Mouse (Mus musculus): ENCODE measurements around the gene Eps8l3. TPM values are rescaled to one million over a fixed set of nuclear protein-coding genes. Genes with fewer than 3 reads are reported as not detected.
A peak's percentile ranks its signal among the peaks of the same experiment; 100 is the strongest.

Eps8l3 gene
- polyA plus RNA-seq, 1 experiment from 2014 or later, result 29.2 TPM

DNA sequence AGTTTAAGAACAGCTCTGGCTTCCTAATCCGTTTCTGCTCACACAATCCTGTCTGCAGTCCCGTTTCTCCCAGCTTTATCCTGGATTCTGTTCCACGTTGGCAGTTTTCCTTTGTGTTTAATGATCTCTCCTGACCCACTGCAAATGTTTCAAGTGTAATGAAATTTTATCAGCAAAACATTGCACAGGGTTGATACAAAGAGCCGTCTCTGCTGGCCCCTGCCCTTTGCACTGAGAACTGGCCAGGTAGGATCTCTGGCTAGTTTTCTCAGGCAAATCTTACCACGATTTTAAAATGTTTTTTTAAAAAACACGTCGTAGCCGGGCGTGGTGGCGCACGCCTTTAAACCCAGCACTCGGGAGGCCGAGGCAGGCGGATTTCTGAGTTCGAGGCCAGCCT, 39.6 kb downstream of the Eps8l3 start:
- H3K27me3 ChIP-seq (ENCODE audit: control insufficient read depth, insufficient read depth, low read length), result no peaks in the 10 kb centered on the region
- 65% methylated on average over 15 of the region's 15 CpGs for WGBS
- no peak for ATAC-seq (ENCODE audit: low FRiP score, low TSS enrichment)
- TF ChIP-seq CTCF (IDR thresholded peaks at IDR 0.05; ENCODE audit: low read depth) (no peak), EP300 (optimal IDR thresholded peaks at IDR 0.05) (no peak)
- no peak for DNase-seq (ENCODE audit: low spot score)
- no peak overlapping the region for H3K4me2 ChIP-seq (replicated peaks; ENCODE audit: low read depth)
- H3K4me1 ChIP-seq (replicated peaks; ENCODE audit: control insufficient read depth, insufficient read depth), result no peaks in the 10 kb centered on the region
- H3K36me3 ChIP-seq (ENCODE audit: control insufficient read depth, insufficient read depth, low read length), result no peaks in the 10 kb centered on the region
- H3K9ac ChIP-seq (ENCODE audit: low read length), result no peak overlapping the region
- 0 out of 2 replicates have a peak overlapping the region, but pooled peaks have one; percentile 40 for H3K27ac ChIP-seq (replicated peaks)
- no peak overlapping the region for H3K4me3 ChIP-seq (ENCODE audit: low read depth, low read length)
- no peaks in the 10 kb centered on the region for H3K9me3 ChIP-seq (ENCODE audit: control insufficient read depth, low read length)

DNA sequence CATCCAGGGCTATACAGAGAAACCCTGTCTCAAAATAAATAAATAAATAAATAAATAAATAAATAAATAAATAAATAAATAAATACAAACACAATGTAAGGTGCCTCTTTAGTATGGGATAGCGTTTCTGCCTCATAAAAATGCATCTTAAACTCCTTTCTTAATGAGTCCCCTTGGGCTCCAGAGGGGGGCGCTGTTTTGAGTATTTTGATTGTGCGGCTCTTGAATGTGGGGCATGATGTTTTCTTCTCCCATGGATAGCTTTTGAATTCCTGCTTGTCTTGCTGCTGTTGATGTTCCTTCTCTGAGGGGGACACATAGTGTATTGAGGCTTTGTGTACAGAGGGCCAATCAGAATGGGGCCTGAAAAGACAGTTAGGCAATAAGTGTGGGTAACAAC, 40.1 kb downstream of the Eps8l3 start:
- no peaks in the 10 kb centered on the region for H3K4me1 ChIP-seq (replicated peaks; ENCODE audit: control insufficient read depth, insufficient read depth)
- H3K4me3 ChIP-seq (ENCODE audit: low read depth, low read length), result no peak overlapping the region
- no peaks in the 10 kb centered on the region for H3K27me3 ChIP-seq (ENCODE audit: control insufficient read depth, insufficient read depth, low read length)
- ATAC-seq (ENCODE audit: low FRiP score, low TSS enrichment) (no peak), DNase-seq (ENCODE audit: low spot score) (no peak)
- no peak overlapping the region for H3K9ac ChIP-seq (ENCODE audit: low read length)
- WGBS, result 79% methylated on average over 3 of the region's 3 CpGs
- no peak overlapping the region for H3K4me2 ChIP-seq (replicated peaks; ENCODE audit: low read depth)
- TF ChIP-seq CTCF (IDR thresholded peaks at IDR 0.05; ENCODE audit: low read depth), result peak; percentile 55
- TF ChIP-seq EP300 (optimal IDR thresholded peaks at IDR 0.05), result no peak
- no peaks in the 10 kb centered on the region for H3K9me3 ChIP-seq (ENCODE audit: control insufficient read depth, low read length)
- H3K36me3 ChIP-seq (ENCODE audit: control insufficient read depth, insufficient read depth, low read length), result no peaks in the 10 kb centered on the region
- H3K27ac ChIP-seq (replicated peaks), result no peak overlapping the region

DNA sequence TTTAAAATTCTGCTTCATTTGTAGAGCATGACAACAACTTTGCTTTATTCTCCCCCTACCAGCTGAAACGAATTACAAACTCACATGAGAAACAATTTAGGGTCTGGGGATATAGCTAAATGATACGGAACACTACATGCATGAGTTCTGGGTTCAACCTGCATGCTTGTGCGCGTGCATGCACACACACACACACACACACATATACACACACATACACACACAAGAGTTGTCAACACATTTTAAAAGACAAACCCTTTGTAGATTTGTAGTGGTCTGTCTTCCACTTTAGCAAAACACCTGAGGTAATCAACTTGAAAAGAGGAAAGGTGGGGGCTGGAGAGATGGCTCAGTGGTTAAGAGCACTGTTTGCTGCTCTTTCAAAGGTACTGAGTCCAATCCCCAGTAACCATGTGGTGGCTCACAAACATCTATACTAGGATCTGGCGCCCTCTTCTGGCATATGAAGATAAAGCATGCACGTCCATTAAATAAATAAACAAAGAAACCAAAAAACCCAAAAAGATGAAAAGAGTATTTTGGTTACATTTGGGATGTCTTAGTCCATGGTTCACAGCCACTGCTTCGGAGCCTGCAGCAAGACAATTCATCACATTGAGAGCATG, 40.9 kb downstream of the Eps8l3 start:
- Histone ChIP-seq H3K9me3 (ENCODE audit: control insufficient read depth, low read length) (no peaks in the 10 kb centered on the region), H3K9ac (ENCODE audit: low read length) (no peak overlapping the region), H3K4me3 (ENCODE audit: low read depth, low read length) (no peak overlapping the region), H3K27me3 (ENCODE audit: control insufficient read depth, insufficient read depth, low read length) (no peaks in the 10 kb centered on the region), H3K4me1 (replicated peaks; ENCODE audit: control insufficient read depth, insufficient read depth) (no peaks in the 10 kb centered on the region), H3K4me2 (replicated peaks; ENCODE audit: low read depth) (no peak overlapping the region), H3K36me3 (ENCODE audit: control insufficient read depth, insufficient read depth, low read length) (no peaks in the 10 kb centered on the region), H3K27ac (replicated peaks) (no peak overlapping the region)
- peak; percentile 59 for DNase-seq (ENCODE audit: low spot score)
- no peak for TF ChIP-seq EP300 (optimal IDR thresholded peaks at IDR 0.05)
- peak; percentile 91 for TF ChIP-seq CTCF (IDR thresholded peaks at IDR 0.05; ENCODE audit: low read depth)
- 54% methylated on average over 7 of the region's 7 CpGs for WGBS
- peak; percentile 61 for ATAC-seq (ENCODE audit: low FRiP score, low TSS enrichment)

DNA sequence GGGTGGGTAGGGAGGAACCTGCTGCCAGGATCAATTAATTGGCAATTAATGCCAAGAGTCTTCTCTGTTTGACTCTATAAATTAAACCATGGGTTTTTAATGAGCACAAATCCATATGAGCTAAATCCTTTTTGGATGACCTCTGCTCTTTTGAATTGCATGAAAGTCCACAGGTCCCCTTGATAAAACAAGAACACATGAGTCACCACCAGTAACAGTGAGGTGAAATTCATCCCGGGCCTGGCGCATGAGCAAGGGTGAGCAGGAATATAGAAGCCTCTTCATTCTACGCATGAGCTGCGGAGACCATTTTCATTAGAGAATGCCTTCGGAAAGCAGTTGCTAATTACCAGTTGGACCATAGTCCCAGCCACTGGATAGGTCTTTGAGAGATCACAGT, 43.3 kb downstream of the Eps8l3 start:
- H3K4me1 ChIP-seq (replicated peaks; ENCODE audit: control insufficient read depth, insufficient read depth), result no peaks in the 10 kb centered on the region
- H3K36me3 ChIP-seq (ENCODE audit: control insufficient read depth, insufficient read depth, low read length), result no peaks in the 10 kb centered on the region
- H3K9me3 ChIP-seq (ENCODE audit: control insufficient read depth, low read length), result no peaks in the 10 kb centered on the region
- H3K4me3 ChIP-seq (ENCODE audit: low read depth, low read length), result no peak overlapping the region
- H3K27ac ChIP-seq (replicated peaks), result no peak overlapping the region
- no peak overlapping the region for H3K4me2 ChIP-seq (replicated peaks; ENCODE audit: low read depth)
- H3K27me3 ChIP-seq (ENCODE audit: control insufficient read depth, insufficient read depth, low read length), result no peaks in the 10 kb centered on the region
- H3K9ac ChIP-seq (ENCODE audit: low read length), result no peak overlapping the region
- 84% methylated on average over 5 of the region's 5 CpGs for WGBS
- ATAC-seq (ENCODE audit: low FRiP score, low TSS enrichment) (no peak), DNase-seq (ENCODE audit: low spot score) (no peak)
- TF ChIP-seq EP300 (optimal IDR thresholded peaks at IDR 0.05) (no peak), CTCF (IDR thresholded peaks at IDR 0.05; ENCODE audit: low read depth) (no peak)

DNA sequence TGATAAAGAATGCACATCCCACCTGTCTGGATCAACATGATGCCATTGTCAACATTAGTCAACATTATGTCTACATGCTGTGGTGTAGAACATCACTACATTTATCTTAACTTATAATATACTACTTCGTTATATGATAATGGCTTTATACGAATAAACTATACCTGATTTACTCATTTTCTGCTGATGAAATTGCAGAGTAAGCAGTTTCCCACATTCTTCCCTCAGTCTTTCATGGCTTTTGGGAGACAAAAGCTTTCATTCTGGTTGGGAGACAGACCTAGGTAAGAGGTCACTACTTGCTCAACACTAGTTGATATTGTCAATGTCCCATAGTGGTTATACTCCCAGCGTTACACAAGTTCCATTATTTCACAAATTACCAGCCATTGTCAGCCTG, 48.3 kb downstream of the Eps8l3 start:
- no peak overlapping the region for H3K4me2 ChIP-seq (replicated peaks; ENCODE audit: low read depth)
- no peak overlapping the region for H3K4me3 ChIP-seq (ENCODE audit: low read depth, low read length)
- no peaks in the 10 kb centered on the region for H3K36me3 ChIP-seq (ENCODE audit: control insufficient read depth, insufficient read depth, low read length)
- 86% methylated on average over 3 of the region's 3 CpGs for WGBS
- H3K4me1 ChIP-seq (replicated peaks; ENCODE audit: control insufficient read depth, insufficient read depth), result no peaks in the 10 kb centered on the region
- H3K27me3 ChIP-seq (ENCODE audit: control insufficient read depth, insufficient read depth, low read length), result no peaks in the 10 kb centered on the region
- H3K9ac ChIP-seq (ENCODE audit: low read length), result no peak overlapping the region
- DNase-seq (ENCODE audit: low spot score), result no peak
- no peaks in the 10 kb centered on the region for H3K9me3 ChIP-seq (ENCODE audit: control insufficient read depth, low read length)
- TF ChIP-seq CTCF (IDR thresholded peaks at IDR 0.05; ENCODE audit: low read depth) (no peak), EP300 (optimal IDR thresholded peaks at IDR 0.05) (no peak)
- no peak overlapping the region for H3K27ac ChIP-seq (replicated peaks)
- no peak for ATAC-seq (ENCODE audit: low FRiP score, low TSS enrichment)

DNA sequence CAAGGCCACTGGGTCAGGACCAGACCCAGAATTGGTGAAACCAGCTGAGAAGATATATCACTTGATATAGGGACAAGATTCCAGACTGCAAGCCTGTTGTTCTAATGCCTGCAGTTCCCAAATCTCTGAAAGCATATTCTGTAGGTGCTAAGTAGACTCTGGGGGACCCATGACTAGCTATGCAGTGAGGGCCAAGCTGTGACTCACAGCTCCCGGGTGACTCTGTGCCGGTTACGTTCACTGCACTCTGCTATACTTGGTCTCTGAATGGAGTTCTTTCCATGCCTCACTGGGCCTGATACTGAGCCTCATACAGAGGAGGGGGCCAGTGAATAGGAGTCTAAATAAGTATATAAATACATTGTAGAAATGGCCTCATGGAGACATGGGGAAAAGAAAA, 50.8 kb downstream of the Eps8l3 start:
- TF ChIP-seq EP300 (optimal IDR thresholded peaks at IDR 0.05), result no peak
- TF ChIP-seq CTCF (IDR thresholded peaks at IDR 0.05; ENCODE audit: low read depth), result no peak
- no peaks in the 10 kb centered on the region for H3K36me3 ChIP-seq (ENCODE audit: control insufficient read depth, insufficient read depth, low read length)
- H3K9ac ChIP-seq (ENCODE audit: low read length), result no peak overlapping the region
- no peaks in the 10 kb centered on the region for H3K4me1 ChIP-seq (replicated peaks; ENCODE audit: control insufficient read depth, insufficient read depth)
- ATAC-seq (ENCODE audit: low FRiP score, low TSS enrichment) (no peak), DNase-seq (ENCODE audit: low spot score) (no peak)
- WGBS, result 91% methylated on average over 3 of the region's 3 CpGs
- no peaks in the 10 kb centered on the region for H3K9me3 ChIP-seq (ENCODE audit: control insufficient read depth, low read length)
- no peak overlapping the region for H3K4me3 ChIP-seq (ENCODE audit: low read depth, low read length)
- no peak overlapping the region for H3K4me2 ChIP-seq (replicated peaks; ENCODE audit: low read depth)
- H3K27me3 ChIP-seq (ENCODE audit: control insufficient read depth, insufficient read depth, low read length), result no peaks in the 10 kb centered on the region
- no peak overlapping the region for H3K27ac ChIP-seq (replicated peaks)

All from stomach, postnatal 0 days (tissue).